Mouse (Mus musculus) cerebellum, adult 9-11 months (tissue): ENCODE measurements around the gene Pcnt.

ENCODE experiments used
- DNase-seq: peaks from one replicate; pipeline ENCODE4 v3.0.0; 2022

Gene Pcnt

GRCm38 (mm10) chr10:76392596-76392995, 50.0 kb downstream of the Pcnt start:
- DNase-seq: no peak

GRCm38 (mm10) chr10:76391786-76392185, 50.8 kb downstream of the Pcnt start:
- peak; percentile 55 for DNase-seq

GRCm38 (mm10) chr10:76391166-76391565, 51.4 kb downstream of the Pcnt start:
- peak; percentile 24 for DNase-seq

- DNase-seq: no peak
Observed at GRCm38 (mm10) chr10:76374981-76375380, 67.6 kb downstream of the Pcnt start.

DNA sequence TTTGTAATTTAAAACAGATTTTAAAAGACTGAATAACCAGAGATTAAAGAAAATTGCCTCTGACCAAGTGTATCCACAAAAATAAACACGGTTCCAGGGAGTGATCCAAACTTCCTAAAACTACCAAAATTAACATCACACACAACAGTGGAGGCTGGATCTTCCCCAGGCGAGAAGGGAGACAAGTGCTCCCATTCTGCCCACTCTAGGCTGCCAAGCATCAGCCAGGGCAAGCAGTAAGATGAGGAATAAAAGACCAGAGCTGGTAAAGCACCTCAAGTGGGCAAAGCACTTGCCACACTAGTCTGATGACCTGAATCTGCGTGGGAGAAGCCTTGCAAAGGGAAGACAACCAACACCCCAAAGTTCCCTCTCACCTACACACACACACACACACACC, 70.8 kb downstream of the Pcnt start:
- DNase-seq: no peak

DNA sequence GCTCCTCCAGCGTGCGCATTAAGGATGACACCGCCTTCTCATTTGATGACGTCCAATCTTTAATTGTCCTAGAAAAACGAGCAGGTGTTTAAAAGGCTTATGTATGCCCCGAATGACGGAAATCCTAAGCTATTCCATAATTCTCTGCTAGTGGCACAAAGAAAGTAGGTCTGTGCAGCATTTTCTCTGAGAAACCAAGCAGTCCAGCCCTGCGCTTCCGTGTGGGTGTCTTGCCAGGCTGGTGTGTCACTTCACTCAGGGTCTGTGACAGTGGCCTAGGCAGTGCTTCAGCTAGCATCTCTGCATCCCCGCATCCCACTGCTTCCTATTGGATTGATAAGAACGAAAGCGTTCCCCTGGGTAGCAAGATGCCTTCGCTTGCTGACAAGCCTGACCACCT, 73.8 kb downstream of the Pcnt start:
- DNase-seq: no peak

- DNase-seq: no peak
Observed at GRCm38 (mm10) chr10:76363233-76363632, 79.4 kb downstream of the Pcnt start.

DNA sequence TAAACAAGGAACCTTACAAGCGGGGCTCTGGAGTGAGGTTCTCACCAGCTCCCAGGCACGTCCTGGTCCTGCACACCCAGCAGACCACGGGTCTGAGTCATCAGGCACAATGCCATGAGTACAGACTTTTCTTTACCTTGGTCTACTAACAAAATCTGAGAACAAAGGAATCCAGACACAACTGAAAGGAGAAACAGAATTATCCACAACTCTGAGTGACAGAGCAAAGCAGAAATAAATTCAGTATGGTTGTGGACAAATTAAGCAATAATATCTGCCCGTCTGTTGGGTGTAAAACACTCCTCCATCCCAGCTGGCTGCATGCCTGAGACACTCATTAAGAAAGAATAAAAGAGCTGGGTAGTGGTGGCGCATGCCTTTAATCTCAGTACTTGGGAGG, 84.1 kb downstream of the Pcnt start:
- no peak for DNase-seq

GRCm38 (mm10) chr10:76357286-76357875, 85.2 kb downstream of the Pcnt start:
- no peak for DNase-seq

- no peak for DNase-seq
Observed at GRCm38 (mm10) chr10:76354974-76355373, 87.6 kb downstream of the Pcnt start.

GRCm38 (mm10) chr10:76353986-76354385, 88.6 kb downstream of the Pcnt start:
- DNase-seq: no peak

DNA sequence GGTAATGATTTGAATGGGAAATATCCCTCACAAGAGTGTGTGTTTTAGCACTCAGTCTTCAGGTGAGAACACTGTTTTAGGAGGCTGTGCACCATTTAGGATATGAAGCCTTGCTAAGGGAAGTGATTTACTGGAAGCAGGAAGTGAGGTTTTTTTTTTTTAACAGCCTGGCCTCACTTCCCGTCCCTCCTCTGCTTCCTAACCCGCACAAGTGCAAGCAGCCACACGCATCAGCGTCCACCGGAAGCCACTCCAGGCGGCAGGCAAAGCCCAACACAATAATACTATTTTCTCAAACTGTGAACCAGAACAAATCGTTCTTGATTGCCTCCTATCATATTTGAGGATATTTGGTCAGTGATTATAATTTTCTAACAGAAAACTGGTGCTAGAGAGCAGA, 90.6 kb downstream of the Pcnt start:
- no peak for DNase-seq

DNA sequence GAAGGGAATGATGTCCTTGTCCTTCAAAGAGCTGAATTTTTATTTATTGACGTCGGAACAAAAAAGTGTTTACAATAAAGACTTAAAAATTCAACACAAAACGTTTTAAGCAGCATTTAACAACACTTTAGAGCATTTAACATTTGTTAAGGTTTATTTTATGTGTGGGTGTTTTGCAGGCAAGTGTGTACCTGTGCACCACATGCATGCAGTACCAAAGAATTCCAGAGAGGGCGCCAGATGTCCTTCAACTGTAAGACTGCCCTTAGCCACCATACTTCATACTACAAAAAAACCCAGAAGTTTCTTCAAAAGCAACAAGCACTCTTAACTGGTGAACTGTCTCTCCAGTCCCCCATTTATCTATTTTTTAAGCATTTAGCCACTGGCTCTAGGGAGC, 96.0 kb downstream of the Pcnt start:
- DNase-seq: peak; percentile 47

- DNase-seq: peak; percentile 37
Observed at GRCm38 (mm10) chr10:76346043-76346491, 96.5 kb downstream of the Pcnt start.

- no peak for DNase-seq
Observed at GRCm38 (mm10) chr10:76345540-76345902, 97.1 kb downstream of the Pcnt start.

GRCm38 (mm10) chr10:76344711-76345539, 97.7 kb downstream of the Pcnt start, which contains the start of gene Dip2a:
Dip2a (minus strand) TSS chr10:76345291.
- DNase-seq: peak; percentile 94

- DNase-seq: no peak
Observed at GRCm38 (mm10) chr10:76334350-76334749, 108.2 kb downstream of the Pcnt start.

DNA sequence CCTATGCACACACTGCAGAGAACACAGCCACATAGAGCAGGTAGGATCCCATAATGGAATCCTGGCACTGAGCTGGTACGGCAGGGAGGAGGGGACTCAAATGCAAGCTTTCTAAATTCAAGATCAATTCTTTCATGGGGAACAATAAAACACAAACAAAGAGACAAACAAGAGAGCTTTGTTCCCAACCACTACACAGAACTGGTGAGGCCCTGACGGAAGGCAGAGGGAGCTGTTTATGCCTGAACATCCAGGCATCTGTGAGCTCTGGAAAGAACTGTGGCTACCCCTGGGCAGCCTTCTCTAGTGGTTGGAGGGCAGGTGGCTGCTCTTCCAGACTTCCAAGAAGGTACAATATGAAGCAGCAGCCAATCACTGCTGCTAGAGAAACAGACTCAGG, 110.5 kb downstream of the Pcnt start:
- no peak for DNase-seq

DNA sequence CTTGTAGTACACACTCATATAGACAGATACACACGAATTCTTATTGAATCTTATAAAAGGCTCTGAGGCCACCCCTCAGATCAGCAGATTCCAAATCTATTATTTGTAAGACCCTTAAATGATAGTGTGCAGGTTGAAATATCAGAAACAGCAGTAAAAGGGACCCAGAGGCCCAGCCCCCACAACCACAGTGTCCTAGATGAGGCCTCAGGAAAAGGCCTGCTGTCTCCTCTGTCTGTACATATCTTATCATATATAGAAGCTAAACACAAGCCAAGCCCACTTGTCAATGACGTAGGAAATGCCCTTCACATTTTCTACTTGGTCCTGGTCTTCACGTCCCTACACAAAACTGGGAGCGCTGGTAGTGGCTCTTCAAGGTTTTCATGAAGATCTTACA, 113.5 kb downstream of the Pcnt start:
- no peak for DNase-seq

- no peak for DNase-seq
Observed at GRCm38 (mm10) chr10:76328574-76328973, 114.0 kb downstream of the Pcnt start.

- DNase-seq: no peak
Observed at GRCm38 (mm10) chr10:76326304-76327006, 116.1 kb downstream of the Pcnt start.

- peak; percentile 28 for DNase-seq
Observed at GRCm38 (mm10) chr10:76317623-76318022, 125.0 kb downstream of the Pcnt start.

- DNase-seq: no peak
Observed at GRCm38 (mm10) chr10:76316194-76316593, 126.4 kb downstream of the Pcnt start.

- no peak for DNase-seq
Observed at GRCm38 (mm10) chr10:76306738-76307137, 135.8 kb downstream of the Pcnt start.
